Comparison of ENCODE assay signal across 9 mouse cellular contexts in the genomic region with DNA sequence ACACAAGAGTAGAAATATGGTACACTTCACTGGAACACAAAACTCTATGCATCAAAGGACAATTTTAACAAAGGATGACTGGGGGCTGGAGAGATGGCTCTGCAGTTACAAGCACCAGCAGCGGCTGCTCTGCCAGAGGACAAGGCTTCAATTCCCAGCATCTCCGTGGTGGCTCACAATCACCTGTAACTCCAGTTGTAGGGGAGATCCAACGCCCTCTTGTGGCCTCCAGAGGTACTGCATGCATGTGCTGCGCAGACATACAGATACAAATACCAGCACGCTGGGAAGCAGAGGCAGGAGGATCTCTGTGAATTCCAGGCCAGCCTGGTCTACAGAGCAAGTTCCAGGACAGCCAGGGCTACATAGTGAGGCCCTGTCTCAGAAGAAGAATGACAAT. TPM values are rescaled to one million over a fixed set of nuclear protein-coding genes. Genes with fewer than 3 reads are reported as not detected.
DNase-seq lines count a peak whose midpoint lies in the region; ATAC-seq and TF ChIP-seq lines count a peak whose summit lies in the region.
"Had no signal": no experiment of that assay in that cellular context is flagged by ENCODE, and none has a peak within 500 bp of the region (broad histone marks: within the 10 kb centered on the region; RNA-seq: fewer than 3 reads in every experiment).

No protein-coding gene starts in this region.

- TF ChIP-seq EP300 in liver, embryonic 14.5 days (IDR thresholded peaks at IDR 0.05; ENCODE audit: low read depth) = no peak

- H3K4me1 ChIP-seq in neural tube, embryonic 13.5 days (replicated peaks) = 0 out of 2 replicates have a peak, but pooled peaks cover 3% of the 10 kb centered on the region
- H3K4me1 ChIP-seq in liver, embryonic 14.5 days (replicated peaks; ENCODE audit: control insufficient read depth in 2 of 2, insufficient read depth in 2 of 2, low read length in 1 of 2) = peaks cover 0 to 10% of the 10 kb centered on the region in 2 experiments; a peak in 2 of 4 replicates

- no peaks in the 10 kb centered on the region for H3K36me3 ChIP-seq in neural tube, embryonic 13.5 days
- H3K36me3 ChIP-seq in liver, embryonic 14.5 days (replicated peaks; ENCODE audit: control insufficient read depth, insufficient read depth, low read depth) = no peaks in the 10 kb centered on the region

- 54% methylated on average over 5 of the region's 5 CpGs for WGBS in neural tube, embryonic 13.5 days
- WGBS in liver, embryonic 14.5 days (ENCODE audit: insufficient replicate concordance) = 52% methylated on average over 5 of the region's 5 CpGs

- TF ChIP-seq CTCF in liver, embryonic 14.5 days (IDR thresholded peaks at IDR 0.05; ENCODE audit: low read depth) = peak; percentile 97

- DNase-seq in cerebellum, postnatal 10 days = peak; percentile 45 to 51
- DNase-seq in cerebellum, adult 18-20 months = no peak
- DNase-seq in neural tube, embryonic 10.5 days (ENCODE audit: extremely low spot score, low spot score) = no peak
- DNase-seq in liver, embryonic 14.5 days (ENCODE audit: low read depth in 3 of 3, low spot score in 3 of 3) = no peak
- DNase-seq in thymus, postnatal 0 days (ENCODE audit: low spot score) = peak; percentile 42
- no peak for DNase-seq in embryo, embryonic 9.5 days (ENCODE audit: extremely low spot score)

- no peak overlapping the region for H3K9ac ChIP-seq in neural tube, embryonic 13.5 days
- H3K9ac ChIP-seq in liver, embryonic 14.5 days (replicated peaks) = no peak overlapping the region

- H3K27me3 ChIP-seq in neural tube, embryonic 13.5 days = no peaks in the 10 kb centered on the region
- no peaks in the 10 kb centered on the region for H3K27me3 ChIP-seq in liver, embryonic 14.5 days (ENCODE audit: control insufficient read depth, insufficient read depth, low read length)
- H3K27me3 ChIP-seq: Patski had no signal

- ATAC-seq in neural tube, embryonic 13.5 days (ENCODE audit: low read depth) = no peak
- no peak for ATAC-seq in liver, embryonic 14.5 days (ENCODE audit: insufficient read depth)
- ATAC-seq in granulocyte monocyte progenitor cell, adult 5-6 weeks (replicated peaks; ENCODE audit: poor library complexity, severe bottlenecking) = no peak; the same call in 1 of the 2 replicates
- ATAC-seq: Patski had no signal

- H3K4me3 ChIP-seq in neural tube, embryonic 13.5 days = no peak overlapping the region
- no peak overlapping the region for H3K4me3 ChIP-seq in liver, embryonic 14.5 days (ENCODE audit: insufficient read depth in 1 of 2, low read depth in 2 of 2, low read length in 2 of 2)

- no peaks in the 10 kb centered on the region for H3K9me3 ChIP-seq in neural tube, embryonic 13.5 days
- no peaks in the 10 kb centered on the region for H3K9me3 ChIP-seq in liver, embryonic 14.5 days (ENCODE audit: control insufficient read depth, low read length)

- peak overlapping the region; percentile 67; the same call in 1 of the 2 replicates for H3K27ac ChIP-seq in neural tube, embryonic 13.5 days (replicated peaks)
- H3K27ac ChIP-seq in liver, embryonic 14.5 days = no peak overlapping the region

- no peak overlapping the region for H3K4me2 ChIP-seq in neural tube, embryonic 13.5 days
- H3K4me2 ChIP-seq in liver, embryonic 14.5 days (ENCODE audit: low read depth) = no peak overlapping the region

RNA-seq across cellular contexts. Expression of a gene that starts 6.7 kb away (rescaled TPM):
- polyA plus RNA-seq in neural tube, embryonic 13.5 days (2015; fragmentation: Nextera tagmentation; extraction: Ambion mirVana) = 0.89 and 2.0 TPM in 2 replicates
- 0.46 and 0.53 TPM in 2 replicates for polyA plus RNA-seq in liver, embryonic 14.5 days (2012; rRNA removed)
- 0.77 and 0.93 TPM in 2 replicates for polyA plus RNA-seq in liver, embryonic 14.5 days (2014; fragmentation: Nextera tagmentation; extraction: Ambion mirVana)
- polyA plus RNA-seq in thymus, postnatal 0 days (2015; fragmentation: Nextera tagmentation; extraction: Ambion mirVana) = 2.2 and 2.7 TPM in 2 replicates
- 0.15 and 1.5 TPM in 2 replicates for total RNA-seq in granulocyte monocyte progenitor cell, adult 5-6 weeks (2014; fragmentation: Nextera tagmentation)
- total RNA-seq in granulocyte monocyte progenitor cell, adult 5-6 weeks (2017) = 0.36 and 0.39 TPM in 2 replicates

RNA-seq across cellular contexts. Expression of a gene that starts 9.1 kb away (rescaled TPM):
- 15.3 and 19.8 TPM in 2 replicates for polyA plus RNA-seq in neural tube, embryonic 13.5 days (2015; fragmentation: Nextera tagmentation; extraction: Ambion mirVana)
- polyA plus RNA-seq in liver, embryonic 14.5 days (2012; rRNA removed) = 11.9 and 14.8 TPM in 2 replicates
- 11.0 and 12.0 TPM in 2 replicates for polyA plus RNA-seq in liver, embryonic 14.5 days (2014; fragmentation: Nextera tagmentation; extraction: Ambion mirVana)
- 28.2 and 28.7 TPM in 2 replicates for polyA plus RNA-seq in thymus, postnatal 0 days (2015; fragmentation: Nextera tagmentation; extraction: Ambion mirVana)
- 0.73 and 1.1 TPM in 2 replicates for total RNA-seq in granulocyte monocyte progenitor cell, adult 5-6 weeks (2014; fragmentation: Nextera tagmentation)
- 1.0 and 2.4 TPM in 2 replicates for total RNA-seq in granulocyte monocyte progenitor cell, adult 5-6 weeks (2017)

RNA-seq across cellular contexts. Expression of a gene that starts 45.9 kb away (rescaled TPM):
- polyA plus RNA-seq in neural tube, embryonic 13.5 days (2015; fragmentation: Nextera tagmentation; extraction: Ambion mirVana) = 143 and 165 TPM in 2 replicates
- 39.2 and 62.6 TPM in 2 replicates for polyA plus RNA-seq in liver, embryonic 14.5 days (2012; rRNA removed)
- polyA plus RNA-seq in liver, embryonic 14.5 days (2014; fragmentation: Nextera tagmentation; extraction: Ambion mirVana) = 77.9 and 84.2 TPM in 2 replicates
- 173 and 202 TPM in 2 replicates for polyA plus RNA-seq in thymus, postnatal 0 days (2015; fragmentation: Nextera tagmentation; extraction: Ambion mirVana)
- total RNA-seq in granulocyte monocyte progenitor cell, adult 5-6 weeks (2014; fragmentation: Nextera tagmentation) = 215 and 267 TPM in 2 replicates
- 304 and 361 TPM in 2 replicates for total RNA-seq in granulocyte monocyte progenitor cell, adult 5-6 weeks (2017)

RNA-seq across cellular contexts. Expression of a gene that starts 52.9 kb away (rescaled TPM):
- 33.9 and 37.7 TPM in 2 replicates for polyA plus RNA-seq in neural tube, embryonic 13.5 days (2015; fragmentation: Nextera tagmentation; extraction: Ambion mirVana)
- 4.3 and 5.6 TPM in 2 replicates for polyA plus RNA-seq in liver, embryonic 14.5 days (2012; rRNA removed)
- polyA plus RNA-seq in liver, embryonic 14.5 days (2014; fragmentation: Nextera tagmentation; extraction: Ambion mirVana) = 8.2 and 9.0 TPM in 2 replicates
- polyA plus RNA-seq in thymus, postnatal 0 days (2015; fragmentation: Nextera tagmentation; extraction: Ambion mirVana) = 26.5 and 28.8 TPM in 2 replicates
- total RNA-seq in granulocyte monocyte progenitor cell, adult 5-6 weeks (2014; fragmentation: Nextera tagmentation) = 5.9 and 6.3 TPM in 2 replicates
- 2.9 and 3.6 TPM in 2 replicates for total RNA-seq in granulocyte monocyte progenitor cell, adult 5-6 weeks (2017)

Comparison
In these comparisons a context has a peak if more than half of its experiments do, and no peak if none do; other contexts are left out.
1. DNase-seq: peak in cerebellum, postnatal 10 days (2 of 2) and thymus, postnatal 0 days (single experiment); none in cerebellum, adult 18-20 months (0 of 2), neural tube, embryonic 10.5 days (single experiment), liver, embryonic 14.5 days (0 of 3) and embryo, embryonic 9.5 days (single experiment).